ENCODE assay signal across 8 mouse cellular contexts in genomic region chr2:25500576-25501405, GRCm38 (mm10). TPM values are rescaled to one million over a fixed set of nuclear protein-coding genes. Genes with fewer than 3 reads are reported as not detected.
DNase-seq lines count a peak whose midpoint lies in the region; ATAC-seq and TF ChIP-seq lines count a peak whose summit lies in the region.

Fbxw5 (plus strand) TSS chr2:25500750.

- in situ Hi-C loops in ES-E14 (cut with MboI; ENCODE audit: low sequenced_read_pairs in 2 of 2, unreplicated experiment in 2 of 2): no loop called here

- peak; percentile 82 for TF ChIP-seq POLR2A in olfactory bulb, adult 2 months (IDR thresholded peaks at IDR 0.05; ENCODE audit: insufficient read depth, low read depth, low read length)
- TF ChIP-seq POLR2A in thymus, adult 2 months (IDR thresholded peaks at IDR 0.05; ENCODE audit: control insufficient read depth, extremely low read depth, insufficient read depth, low read length, poor library complexity): peak; percentile 58; the same call in 1 of the 2 replicates

- peak within 1 kb of the TSS; percentile 92 for H3K9ac ChIP-seq in ES-E14 (ENCODE audit: insufficient read depth, low read depth, low read length, poor library complexity, severe bottlenecking)
- H3K9ac ChIP-seq in forebrain, embryonic 16.5 days (replicated peaks; ENCODE audit: low read depth, low read length): peak within 1 kb of the TSS; percentile 93
- peak within 1 kb of the TSS; percentile 96 for H3K9ac ChIP-seq in lung, embryonic 14.5 days

- no peaks in the 10 kb centered on the region for H3K27me3 ChIP-seq in forebrain, embryonic 16.5 days (replicated peaks; ENCODE audit: control insufficient read depth, insufficient read depth, low read length)
- no peaks in the 10 kb centered on the region for H3K27me3 ChIP-seq in lung, embryonic 14.5 days (ENCODE audit: insufficient read depth, low read length)
- H3K27me3 ChIP-seq in thymus, adult 2 months (ENCODE audit: control insufficient read depth, insufficient read depth, low read length): no peaks in the 10 kb centered on the region

- H3K4me3 ChIP-seq in ES-E14 (ENCODE audit: insufficient read depth in 1 of 2, low read depth in 1 of 2, low read length in 2 of 2, poor library complexity in 1 of 2, severe bottlenecking in 1 of 2): peak within 1 kb of the TSS; percentile 82 to 95
- H3K4me3 ChIP-seq in forebrain, embryonic 16.5 days (replicated peaks; ENCODE audit: low read length): peak within 1 kb of the TSS; percentile 85
- H3K4me3 ChIP-seq in layer of hippocampus, adult 2 months: peak within 1 kb of the TSS; percentile 68
- peak within 1 kb of the TSS; percentile 85 for H3K4me3 ChIP-seq in lung, embryonic 14.5 days (ENCODE audit: low read depth, low read length)
- peak within 1 kb of the TSS; percentile 94 for H3K4me3 ChIP-seq in olfactory bulb, adult 2 months (ENCODE audit: insufficient read depth, low read depth, low read length)
- peak within 1 kb of the TSS; percentile 97 for H3K4me3 ChIP-seq in thymus, adult 2 months (ENCODE audit: control insufficient read depth, insufficient read depth, low read length)

- peak; percentile 93 for ATAC-seq in forebrain, embryonic 16.5 days
- ATAC-seq in lung, embryonic 14.5 days (ENCODE audit: insufficient read depth): peak; percentile 88

- peaks cover 0 to 15% of the 10 kb centered on the region in 2 experiments; a peak in 1 of 4 replicates for H3K4me1 ChIP-seq in ES-E14 (ENCODE audit: control insufficient read depth in 2 of 2, insufficient read depth in 2 of 2, low read length in 2 of 2, poor library complexity in 1 of 2)
- H3K4me1 ChIP-seq in forebrain, embryonic 16.5 days (replicated peaks; ENCODE audit: control insufficient read depth, insufficient read depth, low read length): peaks cover 13% of the 10 kb centered on the region
- H3K4me1 ChIP-seq in lung, embryonic 14.5 days (ENCODE audit: insufficient read depth): peaks cover 8% of the 10 kb centered on the region
- peaks cover 20% of the 10 kb centered on the region for H3K4me1 ChIP-seq in olfactory bulb, adult 2 months (ENCODE audit: control insufficient read depth, insufficient read depth, low read length)
- peaks cover 29% of the 10 kb centered on the region for H3K4me1 ChIP-seq in thymus, adult 2 months (replicated peaks; ENCODE audit: control insufficient read depth, insufficient read depth, low read length)

- no peak within 1 kb of the TSS for H3K27ac ChIP-seq in ES-E14 (ENCODE audit: insufficient read depth, low read depth, low read length, poor library complexity, severe bottlenecking)
- peak within 1 kb of the TSS; percentile 37 for H3K27ac ChIP-seq in forebrain, embryonic 16.5 days (ENCODE audit: low read length)
- H3K27ac ChIP-seq in layer of hippocampus, adult 2 months: peak within 1 kb of the TSS; percentile 96
- H3K27ac ChIP-seq in lung, embryonic 14.5 days (ENCODE audit: low read depth): peak within 1 kb of the TSS; percentile 58; the same call in 1 of the 2 replicates
- peak within 1 kb of the TSS; percentile 79 for H3K27ac ChIP-seq in olfactory bulb, adult 2 months (ENCODE audit: insufficient read depth, low read depth, low read length)
- peak within 1 kb of the TSS; percentile 33; the same call in 1 of the 2 replicates for H3K27ac ChIP-seq in thymus, adult 2 months (ENCODE audit: control insufficient read depth, insufficient read depth, low read length)

- peaks cover 11% of the 10 kb centered on the region; the same call in 1 of the 2 replicates for H3K36me3 ChIP-seq in ES-E14 (ENCODE audit: control insufficient read depth, insufficient read depth, low read length, poor library complexity, severe bottlenecking)
- H3K36me3 ChIP-seq in forebrain, embryonic 16.5 days (ENCODE audit: control insufficient read depth, insufficient read depth): peaks cover 15% of the 10 kb centered on the region
- H3K36me3 ChIP-seq in lung, embryonic 14.5 days (ENCODE audit: insufficient read depth): peaks cover 26% of the 10 kb centered on the region
- H3K36me3 ChIP-seq in thymus, adult 2 months (ENCODE audit: control insufficient read depth, insufficient read depth, low read length): 0 out of 2 replicates have a peak, but pooled peaks cover 3% of the 10 kb centered on the region

- peak within 1 kb of the TSS; percentile 99 for H3K4me2 ChIP-seq in forebrain, embryonic 16.5 days (ENCODE audit: low read length)
- H3K4me2 ChIP-seq in lung, embryonic 14.5 days: peak within 1 kb of the TSS; percentile 87

- intact Hi-C loops in heart, postnatal 36 days (cut with DNase I): loop anchor here (2.0 to 5.0 kb wide), 2 partner anchors 36 to 1402 kb away; partner anchors contain the start of gene Surf6

- no peaks in the 10 kb centered on the region for H3K9me3 ChIP-seq in ES-E14 (ENCODE audit: control insufficient read depth, insufficient read depth, low read depth, low read length)
- H3K9me3 ChIP-seq in forebrain, embryonic 16.5 days (ENCODE audit: control insufficient read depth, low read length): no peaks in the 10 kb centered on the region
- no peaks in the 10 kb centered on the region for H3K9me3 ChIP-seq in lung, embryonic 14.5 days (ENCODE audit: low read depth, low read length)

- no peak for TF ChIP-seq CTCF in layer of hippocampus, adult 2 months (conservative IDR thresholded peaks at IDR 0.05)
- TF ChIP-seq CTCF in lung, embryonic 14.5 days (IDR thresholded peaks at IDR 0.05; ENCODE audit: low read depth): no peak
- TF ChIP-seq CTCF in olfactory bulb, adult 2 months (IDR thresholded peaks at IDR 0.05; ENCODE audit: insufficient read depth, low read depth, low read length): no peak
- no peak for TF ChIP-seq CTCF in thymus, adult 2 months (IDR thresholded peaks at IDR 0.05; ENCODE audit: borderline replicate concordance, control insufficient read depth, extremely low read depth, insufficient read depth, low read length, poor library complexity)

- peak; percentile 87 for DNase-seq in ES-E14 (ENCODE audit: low read depth, low spot score)
- DNase-seq in cerebellum, adult 11-12 months: peak; percentile 90
- peak; percentile 76 to 79 for DNase-seq in heart, postnatal 36 days
- peak; percentile 75 to 88 for DNase-seq in layer of hippocampus, adult 2 months (ENCODE audit: low spot score in 2 of 2)
- peak; percentile 97 for DNase-seq in lung, embryonic 14.5 days
- DNase-seq in thymus, adult 2 months: peak; percentile 75

- whole genome bisulfite sequencing in forebrain, embryonic 16.5 days: under 1% methylated on average over 36 of the region's 44 CpGs
- under 1% methylated on average over 40 of the region's 44 CpGs for WGBS in lung, embryonic 14.5 days
- under 1% methylated on average over 43 of the region's 44 CpGs for WGBS in olfactory bulb, adult 2 months
- WGBS in thymus, adult 2 months: under 1% methylated on average over 40 of the region's 44 CpGs

TF ChIP-seq in ES-E14, 5 proteins besides CTCF, POLR2A, EP300 and RAD21:
- TF ChIP-seq CHD2 (IDR thresholded peaks at IDR 0.05; ENCODE audit: low read depth, low read length) (no peak), ZNF384 (IDR thresholded peaks at IDR 0.05; ENCODE audit: low read depth, low read length) (no peak), ZC3H11A (IDR thresholded peaks at IDR 0.05; ENCODE audit: borderline replicate concordance, low read depth, low read length) (no peak), HCFC1 (IDR thresholded peaks at IDR 0.05; ENCODE audit: borderline replicate concordance, insufficient read depth, low read length) (peak; percentile 65; the same call in 1 of the 2 replicates), MAFK (IDR thresholded peaks at IDR 0.05; ENCODE audit: insufficient read depth, low read depth, low read length) (no peak)

RNA-seq across cellular contexts. Expression of gene Fbxw5, which starts in this region (rescaled TPM):
- 24.5 and 33.3 TPM in 2 replicates for total RNA-seq in ES-E14 (2012; rRNA removed)
- 133 and 156 TPM in 2 replicates for polyA plus RNA-seq in forebrain, embryonic 16.5 days (2015; fragmentation: Nextera tagmentation; extraction: Ambion mirVana)
- total RNA-seq in heart, postnatal 36 days (2021): 10 to 100 TPM; 82.7 to 92.8 TPM
- 100 to 1,000 TPM; 109 to 120 TPM for total RNA-seq in layer of hippocampus, adult 2 months (2021)
- polyA plus RNA-seq in lung, embryonic 14.5 days (2014; fragmentation: Nextera tagmentation; extraction: Ambion mirVana): 75.8 and 77.7 TPM in 2 replicates
- 706 TPM in 1 of 2 replicates, not detected in the other for polyA plus RNA-seq in olfactory bulb, adult 2 months (2012; ENCODE audit: insufficient read depth, insufficient read length, low replicate concordance, missing spikeins)
- polyA plus RNA-seq in thymus, adult 2 months (2012; rRNA removed): 59.2 and 77.5 TPM in 2 replicates
